Mouse (Mus musculus): ENCODE data around the gene Car15.

Car15 gene

DNA sequence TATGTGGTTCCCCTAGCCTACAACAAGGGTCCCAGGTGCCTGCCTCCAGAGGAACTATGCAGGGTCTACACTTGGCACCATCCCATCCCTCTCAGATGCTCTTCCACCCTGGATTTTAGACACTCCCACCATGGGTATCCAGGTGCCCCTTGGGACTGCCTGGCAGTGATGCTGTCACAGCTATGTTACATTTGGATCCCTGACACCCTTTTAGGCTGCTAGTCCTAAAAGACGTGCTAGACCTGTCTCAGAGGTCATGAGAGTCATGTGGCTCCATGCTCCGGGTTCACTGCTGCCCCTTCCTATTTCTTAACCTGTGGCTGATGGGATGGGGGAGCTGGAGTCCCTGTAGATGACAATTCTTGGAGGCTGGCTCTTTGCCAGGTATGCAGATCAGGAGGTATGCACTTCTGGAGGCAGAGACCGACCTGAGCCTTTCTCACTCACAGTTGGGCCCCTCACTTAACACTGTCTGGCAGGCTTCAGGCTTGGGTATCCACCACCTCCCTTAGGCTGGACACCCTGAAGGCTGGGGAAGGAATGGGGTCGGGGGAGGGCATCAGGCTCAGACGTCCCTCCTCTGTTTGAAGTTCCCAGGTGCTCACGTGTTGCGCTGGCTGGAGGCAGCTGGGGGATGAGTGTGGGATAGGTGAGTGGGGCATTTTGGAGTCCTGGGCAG lies 36.2 kb downstream of the Car15 start:
- DNase-seq (ENCODE audit: low spot score) = no peak

DNA sequence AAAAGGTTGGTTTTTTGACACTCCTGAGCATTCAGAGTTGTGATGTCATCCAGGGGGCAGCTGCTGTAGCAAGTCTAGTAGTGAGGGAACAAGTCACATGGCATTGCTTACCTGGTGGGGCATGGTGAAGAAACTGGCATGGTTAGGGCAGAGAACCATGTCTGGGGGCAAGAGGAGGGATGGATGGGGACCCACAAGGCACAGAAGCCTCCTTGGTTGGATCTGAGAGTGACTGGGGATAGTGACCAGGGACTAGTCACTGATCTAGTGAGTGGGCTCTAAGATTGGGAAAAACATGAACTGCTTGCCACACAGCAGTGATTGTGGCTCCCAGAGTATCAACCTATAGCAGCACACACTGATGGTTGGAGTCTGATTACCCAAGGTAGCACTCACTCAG lies 38.6 kb downstream of the Car15 start:
- DNase-seq (ENCODE audit: low spot score) = no peak

DNA sequence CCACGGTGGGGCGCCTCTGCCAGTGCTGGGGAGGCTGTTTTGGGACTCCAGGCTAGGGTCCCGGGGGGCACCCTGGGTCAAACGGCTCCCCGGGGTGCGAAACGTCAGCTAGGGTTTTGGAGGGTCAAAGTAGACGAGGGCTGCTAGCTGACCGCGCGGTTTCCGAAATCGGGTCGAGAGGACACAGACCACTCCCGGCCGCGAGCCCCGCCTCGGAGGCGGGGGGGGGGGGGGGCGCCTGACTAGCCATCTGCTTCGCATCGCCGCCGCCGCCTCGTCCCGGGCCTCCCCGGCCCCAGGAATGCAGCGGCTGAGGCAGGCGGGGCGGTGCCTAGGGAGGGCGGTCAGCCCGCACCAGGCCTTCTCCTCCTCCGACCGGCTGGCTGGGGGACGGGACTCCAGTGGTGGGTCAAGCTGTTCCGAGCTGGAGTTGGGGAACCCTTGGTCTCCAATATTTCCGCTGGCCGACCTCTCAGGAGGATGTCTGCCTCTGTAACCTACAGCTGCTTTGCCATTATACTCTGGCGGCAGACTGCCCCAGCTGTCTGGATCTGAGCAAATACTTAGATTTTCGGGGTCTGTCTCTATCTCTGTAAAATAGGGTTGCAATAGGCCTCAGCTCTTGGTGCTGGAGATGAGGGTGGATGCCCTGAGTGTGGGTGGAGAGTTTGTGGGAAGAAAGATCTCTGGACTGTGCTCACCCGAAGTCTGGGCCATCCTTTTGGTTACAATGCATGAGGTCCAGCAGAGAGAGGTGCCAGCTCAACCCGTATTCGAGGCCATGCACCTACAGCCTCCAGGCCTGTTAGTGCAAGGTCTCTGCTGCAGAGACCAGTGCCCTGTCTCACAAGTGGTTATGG lies 39.6 kb downstream of the Car15 start:
- peak; percentile 60 for DNase-seq (ENCODE audit: low spot score)

DNA sequence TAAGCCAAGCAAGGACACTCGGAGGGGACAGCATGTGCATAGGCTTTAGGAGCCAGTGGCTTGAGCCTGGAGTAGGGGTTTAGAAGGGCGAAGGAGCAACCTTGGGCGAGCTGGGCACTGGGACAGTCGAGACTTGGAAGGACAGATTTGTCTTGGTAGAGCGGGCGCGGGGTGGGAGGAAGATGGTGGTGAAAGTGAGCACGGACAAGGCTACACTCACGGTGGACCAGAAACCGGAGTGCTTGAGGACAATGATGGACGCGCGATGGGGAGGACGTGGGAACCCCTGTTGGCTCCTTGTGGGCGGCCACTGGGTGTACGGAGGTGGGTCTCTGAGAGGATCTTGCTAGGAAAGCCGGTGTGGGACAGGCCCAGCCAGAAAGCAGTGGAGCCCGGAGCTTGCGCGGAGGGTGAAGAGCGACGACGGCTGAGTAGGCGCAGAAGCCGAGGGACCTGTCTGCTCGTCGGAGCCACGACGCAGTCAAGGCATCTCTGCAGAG lies 40.3 kb downstream of the Car15 start:
- no peak for DNase-seq (ENCODE audit: low spot score)

DNA sequence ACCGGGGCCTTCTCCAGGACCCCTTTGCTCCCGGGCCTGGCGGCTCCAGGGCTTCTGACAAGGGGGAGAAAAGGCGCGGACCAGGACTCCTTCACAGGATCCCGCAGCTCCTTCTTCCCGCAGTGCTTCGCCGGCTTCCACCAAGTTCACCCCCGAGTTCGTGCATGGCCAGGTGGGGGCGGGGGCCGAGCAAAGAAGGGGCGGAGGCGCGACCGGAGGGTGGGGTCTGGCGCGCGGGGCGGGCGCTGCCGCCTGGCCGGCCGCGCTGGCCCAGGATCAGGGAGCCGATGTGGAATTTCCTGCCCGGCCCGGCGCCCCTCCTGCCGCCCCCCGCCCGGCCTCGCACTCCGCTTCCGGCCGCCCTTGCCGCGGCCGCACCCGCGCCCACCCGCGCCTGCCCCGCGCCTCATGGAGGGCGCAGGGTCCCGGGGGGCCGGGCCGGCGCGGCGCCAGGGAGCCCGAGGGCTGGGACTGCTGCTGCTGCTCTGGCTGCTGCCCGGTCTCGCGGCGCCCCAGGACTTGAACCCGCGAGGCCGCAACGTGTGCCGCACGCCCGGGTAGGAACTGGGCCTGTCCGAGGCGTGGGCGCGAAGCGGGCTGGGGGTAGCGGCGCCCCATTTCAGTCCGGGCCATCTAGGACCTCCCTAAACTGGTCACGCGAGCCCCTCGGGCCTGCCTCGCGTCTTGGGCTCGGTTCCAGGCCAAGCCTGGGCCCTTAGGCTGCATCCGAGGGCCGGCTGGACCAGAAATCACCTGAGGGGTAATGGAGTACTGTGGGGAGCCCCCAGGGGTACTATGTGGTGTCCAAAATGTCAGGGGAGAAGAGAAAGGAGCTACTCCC lies 41.0 kb downstream of the Car15 start, which contains the start of gene Scarf2:
TSS of gene Scarf2 (plus strand) at position 312 of the 841 bp plus-strand sequence.
- peak; percentile 65 for DNase-seq (ENCODE audit: low spot score)

DNA sequence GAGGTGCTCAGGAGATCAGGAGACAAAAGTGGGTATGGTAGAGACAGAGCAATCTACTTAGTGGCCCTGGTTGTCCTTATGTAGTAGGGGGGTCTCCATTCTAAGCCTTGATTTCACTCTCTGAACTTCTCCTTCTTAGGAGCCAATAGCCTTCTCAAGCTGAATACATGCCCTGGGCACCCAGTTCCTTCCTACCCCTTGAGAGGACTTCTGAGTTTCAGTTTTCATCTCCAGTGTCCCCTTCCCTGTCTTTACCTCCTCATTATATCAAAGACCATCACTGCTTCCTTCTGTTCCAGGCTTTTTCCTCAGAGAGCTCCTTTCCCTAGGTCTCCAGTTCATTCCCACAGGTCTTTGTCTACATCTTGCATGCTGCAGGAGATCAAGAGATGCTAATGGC lies 41.6 kb downstream of the Car15 start:
- no peak for DNase-seq (ENCODE audit: low spot score)

DNA sequence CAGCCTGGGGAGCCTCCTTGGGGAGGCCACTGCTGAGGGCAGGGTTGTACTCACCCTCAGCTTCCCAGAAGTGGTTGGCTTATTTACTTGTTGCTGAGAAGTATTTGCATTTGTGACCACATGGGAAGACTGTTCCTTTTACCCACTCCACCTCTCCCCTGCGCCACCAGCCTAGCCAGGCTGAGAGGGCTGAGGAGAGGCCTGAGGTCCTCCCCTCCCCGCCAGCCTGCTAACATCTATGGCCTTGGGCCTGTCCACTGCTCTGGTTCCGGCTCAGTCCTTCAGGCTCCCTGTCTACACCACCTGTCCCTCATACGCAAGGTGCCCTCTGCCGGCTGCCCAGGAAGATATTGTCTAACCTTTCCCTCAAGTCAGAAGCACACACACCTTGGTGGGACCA lies 42.5 kb downstream of the Car15 start:
- no peak for DNase-seq (ENCODE audit: low spot score)

DNA sequence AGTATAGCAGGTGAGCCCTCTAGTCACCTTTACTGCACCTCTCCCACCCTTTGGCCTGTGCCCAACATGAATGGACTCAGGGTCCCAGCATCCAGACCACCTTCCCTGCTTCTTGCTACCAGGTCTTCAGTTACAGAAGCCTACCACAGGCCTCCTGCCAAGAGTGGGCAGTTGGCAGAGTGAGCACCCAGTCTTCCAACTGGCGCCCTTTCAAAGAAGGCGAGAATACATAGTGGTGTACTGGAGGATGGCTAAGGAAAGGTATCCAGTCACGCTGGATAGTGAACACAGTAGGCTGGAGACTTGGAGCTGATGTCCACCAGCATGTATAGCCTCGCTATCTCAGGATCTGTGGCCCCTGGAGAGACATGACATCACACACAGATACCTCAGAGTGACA lies 44.1 kb downstream of the Car15 start:
- DNase-seq (ENCODE audit: low spot score) = no peak

DNA sequence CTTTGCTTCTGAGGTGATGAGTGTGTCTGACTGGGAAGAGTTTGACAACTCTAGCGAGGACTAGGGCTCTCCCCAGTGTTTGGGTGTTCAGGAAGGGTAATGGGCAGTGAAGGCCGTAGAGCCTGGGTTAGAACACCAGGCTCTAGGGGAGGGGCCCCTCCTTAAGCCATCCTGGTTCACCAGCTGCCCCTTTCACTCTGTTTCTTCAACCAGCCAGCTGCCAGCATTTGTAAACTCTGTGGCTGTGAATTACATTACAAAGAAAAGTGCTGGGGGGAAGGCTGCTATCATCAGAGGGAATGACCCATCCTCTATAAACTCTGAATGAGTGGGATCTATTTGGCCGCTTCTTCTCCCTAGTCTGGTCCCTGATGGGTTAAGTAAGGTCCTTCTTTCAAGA lies 45.4 kb downstream of the Car15 start:
- no peak for DNase-seq (ENCODE audit: low spot score)

DNA sequence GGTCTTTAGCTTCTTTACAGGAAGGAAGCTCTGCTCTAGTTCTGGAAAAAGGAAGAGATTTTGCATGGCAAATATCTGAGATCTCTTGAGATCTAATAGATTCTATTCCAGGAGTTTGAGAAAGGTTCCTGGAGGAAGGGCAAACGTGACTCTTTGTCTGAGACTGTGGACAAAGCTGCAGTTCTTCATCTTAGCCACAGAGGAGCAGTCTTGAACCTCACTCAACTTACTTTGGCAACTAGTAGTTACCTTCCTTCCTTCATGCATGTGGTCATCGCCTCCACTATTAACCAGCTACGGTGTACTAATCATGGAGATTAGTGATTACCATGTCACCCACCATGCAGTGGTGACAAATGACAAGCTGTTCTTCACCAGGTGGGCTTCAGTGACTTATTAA lies 52.8 kb downstream of the Car15 start:
- DNase-seq (ENCODE audit: low spot score) = no peak
